Mouse (Mus musculus): ENCODE measurements around the gene Ncor2. TPM values are rescaled to one million over a fixed set of nuclear protein-coding genes. Genes with fewer than 3 reads are reported as not detected.

Gene Ncor2
- polyA plus RNA-seq, 1 experiment from 2014 or later = 17.0 TPM

GRCm38 (mm10) chr5:124992323-124992722 lies 186.7 kb downstream of the Ncor2 start:
- ATAC-seq (ENCODE audit: insufficient number of reproducible peaks, low FRiP score) = no peak
- Histone ChIP-seq H3K9me3 (replicated peaks) (no peaks in the 10 kb centered on the region), H3K36me3 (no peaks in the 10 kb centered on the region), H3K27me3 (replicated peaks) (0 out of 2 replicates have a peak, but pooled peaks cover 6% of the 10 kb centered on the region), H3K27ac (ENCODE audit: poor library complexity, severe bottlenecking) (peak overlapping the region; percentile 42), H3K4me3 (no peak overlapping the region), H3K4me2 (no peak overlapping the region), H3K9ac (no peak overlapping the region), H3K4me1 (replicated peaks) (peaks cover 18% of the 10 kb centered on the region)
- WGBS = 73% methylated on average over 8 of the region's 8 CpGs

GRCm38 (mm10) chr5:124989724-124990123 lies 189.3 kb downstream of the Ncor2 start:
- no peak overlapping the region for H3K4me3 ChIP-seq
- no peak overlapping the region for H3K9ac ChIP-seq
- peaks cover 15% of the 10 kb centered on the region for H3K4me1 ChIP-seq (replicated peaks)
- no peak for ATAC-seq (ENCODE audit: insufficient number of reproducible peaks, low FRiP score)
- H3K27me3 ChIP-seq (replicated peaks) = 0 out of 2 replicates have a peak, but pooled peaks cover 6% of the 10 kb centered on the region
- H3K36me3 ChIP-seq = no peaks in the 10 kb centered on the region
- no peak overlapping the region for H3K27ac ChIP-seq (ENCODE audit: poor library complexity, severe bottlenecking)
- no peaks in the 10 kb centered on the region for H3K9me3 ChIP-seq (replicated peaks)
- WGBS = 64% methylated on average over 2 of the region's 2 CpGs
- H3K4me2 ChIP-seq = no peak overlapping the region

DNA sequence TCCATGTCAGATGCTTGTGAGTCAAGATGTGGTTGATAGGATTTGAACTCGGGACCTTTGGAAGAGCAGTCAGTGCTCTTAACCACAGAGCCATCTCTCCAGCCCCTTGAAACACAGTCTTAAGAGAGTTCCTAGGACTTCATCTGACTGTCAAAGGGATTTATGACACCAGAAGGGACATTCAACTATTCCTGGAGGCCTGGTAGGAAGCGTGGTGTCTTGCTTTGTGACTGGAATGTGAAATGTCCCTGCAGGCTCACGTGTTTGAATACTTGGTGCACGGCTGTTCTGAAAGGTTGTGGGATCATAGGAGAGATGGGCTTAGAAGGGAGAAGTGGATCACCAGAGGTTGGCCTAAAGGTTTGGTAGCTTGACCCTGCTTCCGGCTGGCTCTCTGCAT lies 192.4 kb downstream of the Ncor2 start:
- 83% methylated on average over 5 of the region's 5 CpGs for WGBS
- no peaks in the 10 kb centered on the region for H3K36me3 ChIP-seq
- H3K27ac ChIP-seq (ENCODE audit: poor library complexity, severe bottlenecking) = no peak overlapping the region
- H3K27me3 ChIP-seq (replicated peaks) = no peaks in the 10 kb centered on the region
- H3K4me3 ChIP-seq = no peak overlapping the region
- no peak overlapping the region for H3K9ac ChIP-seq
- no peak overlapping the region for H3K4me2 ChIP-seq
- peaks cover 8% of the 10 kb centered on the region; the same call in 1 of the 2 replicates for H3K4me1 ChIP-seq (replicated peaks)
- ATAC-seq (ENCODE audit: insufficient number of reproducible peaks, low FRiP score) = no peak
- H3K9me3 ChIP-seq (replicated peaks) = peaks cover 15% of the 10 kb centered on the region

- WGBS = 77% methylated on average over 5 of the region's 5 CpGs
These were observed 192.8 kb downstream of the Ncor2 start for GRCm38 (mm10) chr5:124986222-124986621.

GRCm38 (mm10) chr5:124969790-124970189 lies 209.2 kb downstream of the Ncor2 start:
- no peak overlapping the region for H3K27ac ChIP-seq (ENCODE audit: poor library complexity, severe bottlenecking)
- no peak overlapping the region for H3K4me2 ChIP-seq
- H3K9me3 ChIP-seq (replicated peaks) = peaks cover 7% of the 10 kb centered on the region; the same call in 1 of the 2 replicates
- WGBS = 41% methylated on average over 8 of the region's 8 CpGs
- no peak overlapping the region for H3K4me3 ChIP-seq
- H3K9ac ChIP-seq = no peak overlapping the region
- H3K4me1 ChIP-seq (replicated peaks) = peaks cover 9% of the 10 kb centered on the region
- ATAC-seq (ENCODE audit: insufficient number of reproducible peaks, low FRiP score) = no peak
- no peaks in the 10 kb centered on the region for H3K27me3 ChIP-seq (replicated peaks)
- no peaks in the 10 kb centered on the region for H3K36me3 ChIP-seq

More at GRCm38 (mm10) chr5:124986222-124986621, 192.8 kb downstream of the Ncor2 start:
- Histone ChIP-seq H3K4me1 (replicated peaks) (peaks cover 8% of the 10 kb centered on the region; the same call in 1 of the 2 replicates), H3K4me2 (no peak overlapping the region), H3K9ac (no peak overlapping the region), H3K27me3 (replicated peaks) (no peaks in the 10 kb centered on the region), H3K27ac (ENCODE audit: poor library complexity, severe bottlenecking) (no peak overlapping the region), H3K4me3 (no peak overlapping the region), H3K36me3 (no peaks in the 10 kb centered on the region), H3K9me3 (replicated peaks) (peaks cover 15% of the 10 kb centered on the region)
- no peak for ATAC-seq (ENCODE audit: insufficient number of reproducible peaks, low FRiP score)

Other genes starting within 250 kb of the Ncor2 start
- gene Rflna, start 176.0 kb downstream of the Ncor2 start, polyA plus RNA-seq (2016; fragmentation: Nextera tagmentation; extraction: Ambion mirVana) = 1.2 and 1.6 TPM in 2 replicates
- 74.3 and 75.2 TPM in 2 replicates for gene Scarb1, start 161.9 kb upstream of the Ncor2 start, polyA plus RNA-seq (2016; fragmentation: Nextera tagmentation; extraction: Ambion mirVana)
- gene Gm10382, start 210.1 kb upstream of the Ncor2 start, polyA plus RNA-seq (2016; fragmentation: Nextera tagmentation; extraction: Ambion mirVana) = 0.28 and 0.67 TPM in 2 replicates
- gene Ubc, start 211.0 kb upstream of the Ncor2 start, polyA plus RNA-seq (2016; fragmentation: Nextera tagmentation; extraction: Ambion mirVana) = 840 and 852 TPM in 2 replicates